Mouse (Mus musculus) embryonic facial prominence, embryonic 10.5 days (tissue): ENCODE results near the gene Rdh9. TPM values are rescaled to one million over a fixed set of nuclear protein-coding genes. Genes with fewer than 3 reads are reported as not detected.
"Not testable (repeated sequence)": the region's sequence is repeated elsewhere in the genome, so short reads cannot be mapped to it uniquely, and the experiment has no call there.

ENCODE experiments used
- DNase-seq: peaks from one replicate; pipeline ENCODE4 v3.0.0-alpha.2; 2017; ENCODE audit warnings: low spot score
- H3K27ac ChIP-seq: fragments of 300-500 bp; sonication (generic); replicated peaks from 2 replicates; pipeline ENCODE4 v1.5.1; 2016; ENCODE audit warnings: mild to moderate bottlenecking
- H3K27me3 ChIP-seq: fragments of 300-500 bp; sonication (generic); replicated peaks from 2 replicates; pipeline ENCODE4 v1.6.1; 2016; ENCODE audit warnings: low read depth, mild to moderate bottlenecking; ENCODE audit not compliant: poor library complexity, severe bottlenecking
- H3K36me3 ChIP-seq: fragments of 300-500 bp; sonication (generic); replicated peaks from 2 replicates; pipeline ENCODE4 v1.6.1; 2016; ENCODE audit warnings: mild to moderate bottlenecking, moderate library complexity
- H3K4me1 ChIP-seq: fragments of 300-500 bp; sonication (generic); 2 replicates; pipeline ENCODE4 v1.6.1; 2016
- H3K4me3 ChIP-seq: fragments of 300-500 bp; sonication (generic); 2 replicates; pipeline ENCODE4 v1.5.1; 2016; ENCODE audit warnings: mild to moderate bottlenecking, moderate library complexity
- H3K9me3 ChIP-seq: fragments of 300-500 bp; sonication (generic); 2 replicates; pipeline ENCODE4 v1.6.1; 2016; ENCODE audit warnings: mild to moderate bottlenecking
- WGBS: fragments of 180-500 bp; shearing (Covaris S2); methylation state at CpG from one replicate; pipeline ENCODE4 v1.1.7; 2016; 5-methylcytosine and 5-hydroxymethylcytosine counted together
- polyA plus RNA-seq: library from polyadenylated mRNA; unstranded; fragments of >200 nt; fragmentation: Nextera tagmentation; extraction: Ambion mirVana; gene quantifications from 2 replicates; pipeline ENCODE4 v1.2.1, GENCODE M21; 2016

The Rdh9 gene
- polyA plus RNA-seq, 1 experiment from 2014 or later: not detected

GRCm38 (mm10) chr10:127744661-127745060, 31.5 kb upstream of the Rdh9 start:
- H3K36me3 ChIP-seq: peaks cover 82% of the 10 kb centered on the region
- 62% methylated on average over 5 of the region's 5 CpGs for WGBS
- 0 out of 2 replicates have a peak, but pooled peaks cover 1% of the 10 kb centered on the region for H3K27me3 ChIP-seq
- no peak overlapping the region for H3K27ac ChIP-seq
- H3K4me3 ChIP-seq: no peak overlapping the region
- peaks cover 24% of the 10 kb centered on the region for H3K4me1 ChIP-seq
- 0 out of 2 replicates have a peak, but pooled peaks cover 4% of the 10 kb centered on the region for H3K9me3 ChIP-seq
- peak; percentile 68 for DNase-seq

- 0 out of 2 replicates have a peak, but pooled peaks cover 4% of the 10 kb centered on the region for H3K9me3 ChIP-seq
- 0 out of 2 replicates have a peak, but pooled peaks cover 4% of the 10 kb centered on the region for H3K27me3 ChIP-seq
- DNase-seq: no peak
- 79% methylated on average over 5 of the region's 5 CpGs for WGBS
- H3K36me3 ChIP-seq: peaks cover 85% of the 10 kb centered on the region
- H3K4me3 ChIP-seq: no peak overlapping the region
- peaks cover 23% of the 10 kb centered on the region for H3K4me1 ChIP-seq
- H3K27ac ChIP-seq: no peak overlapping the region
These were observed 30.3 kb upstream of the Rdh9 start for GRCm38 (mm10) chr10:127745886-127746285.

GRCm38 (mm10) chr10:127747254-127747653, 28.9 kb upstream of the Rdh9 start:
- no peak for DNase-seq
- H3K4me1 ChIP-seq: peaks cover 25% of the 10 kb centered on the region
- peaks cover 71% of the 10 kb centered on the region for H3K36me3 ChIP-seq
- H3K9me3 ChIP-seq: 0 out of 2 replicates have a peak, but pooled peaks cover 4% of the 10 kb centered on the region
- H3K27ac ChIP-seq: no peak overlapping the region
- H3K27me3 ChIP-seq: 0 out of 2 replicates have a peak, but pooled peaks cover 4% of the 10 kb centered on the region
- H3K4me3 ChIP-seq: no peak overlapping the region
- 90% methylated on average over 8 of the region's 8 CpGs for WGBS

- H3K27ac ChIP-seq: no peak overlapping the region
- peaks cover 25% of the 10 kb centered on the region for H3K4me1 ChIP-seq
- H3K36me3 ChIP-seq: peaks cover 53% of the 10 kb centered on the region
- WGBS: 10% methylated on average over 8 of the region's 8 CpGs
- 0 out of 2 replicates have a peak, but pooled peaks cover 4% of the 10 kb centered on the region for H3K27me3 ChIP-seq
- no peak for DNase-seq
- H3K4me3 ChIP-seq: peak overlapping the region; percentile 13
- H3K9me3 ChIP-seq: no peaks in the 10 kb centered on the region
These were observed 27.2 kb upstream of the Rdh9 start for GRCm38 (mm10) chr10:127748847-127749612.

DNA sequence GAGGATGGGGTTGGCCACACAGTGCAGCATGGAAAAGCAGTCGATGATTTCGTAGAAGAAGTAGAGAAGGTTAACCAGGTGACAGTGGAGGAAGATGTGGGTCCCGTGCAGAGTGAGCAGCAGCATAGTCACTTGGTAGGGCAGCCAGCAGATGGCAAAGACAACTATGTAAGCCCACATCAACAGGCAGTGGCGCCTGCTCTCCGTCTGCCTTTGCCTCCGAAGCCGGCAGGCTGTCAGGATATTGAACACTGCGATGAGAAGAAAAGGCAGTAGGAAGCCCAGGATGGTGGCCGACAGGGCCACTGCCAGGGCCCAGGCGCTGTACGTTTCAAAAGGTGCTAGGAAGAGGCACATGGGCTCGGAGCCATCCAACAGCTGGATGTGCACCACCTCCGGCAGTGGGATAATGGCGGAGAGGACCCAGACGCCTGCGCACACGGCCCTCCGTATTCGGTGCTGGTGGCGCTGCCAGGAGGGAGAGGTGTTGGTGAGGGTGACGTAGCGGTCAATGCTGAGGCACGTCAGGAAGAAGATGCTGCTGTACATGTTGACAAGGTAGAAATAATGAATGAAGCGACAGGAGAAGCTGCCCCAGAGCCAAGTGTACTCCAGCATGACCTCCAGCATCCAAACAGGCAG, 25.9 kb upstream of the Rdh9 start:
- H3K9me3 ChIP-seq: no peaks in the 10 kb centered on the region
- WGBS: 48% methylated on average over 24 of the region's 24 CpGs
- 0 out of 2 replicates have a peak, but pooled peaks cover 4% of the 10 kb centered on the region for H3K27me3 ChIP-seq
- H3K4me3 ChIP-seq: peak overlapping the region; percentile 39
- peaks cover 25% of the 10 kb centered on the region for H3K4me1 ChIP-seq
- H3K36me3 ChIP-seq: peaks cover 41% of the 10 kb centered on the region
- DNase-seq: no peak
- H3K27ac ChIP-seq: no peak overlapping the region

DNA sequence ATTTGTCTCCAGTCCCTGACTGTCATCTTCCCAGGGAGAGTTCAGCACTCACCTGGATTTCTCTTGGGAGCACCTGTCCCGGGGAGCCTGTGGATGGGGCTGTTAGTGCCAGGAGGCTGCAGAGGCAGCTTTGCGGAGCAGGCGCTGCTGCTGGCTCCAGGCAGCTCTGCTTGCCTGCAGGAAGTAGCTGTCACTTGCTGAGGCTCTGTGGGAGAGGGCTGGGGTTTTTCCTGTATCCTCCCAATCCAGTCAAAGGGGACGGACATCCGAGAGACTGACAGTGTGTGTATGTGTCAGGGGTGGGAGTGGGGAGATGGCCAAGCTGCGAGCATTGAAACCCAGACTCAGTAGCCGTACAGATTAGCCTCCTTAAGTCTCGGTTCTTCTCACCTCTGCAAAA, 24.6 kb upstream of the Rdh9 start, which contains the start of gene Gpr182:
Gene Gpr182 (minus strand): TSS at position 185 of the 400 bp plus-strand sequence.
- 45% methylated on average over 8 of the region's 8 CpGs for WGBS
- Histone ChIP-seq H3K4me3 (0 out of 2 replicates have a peak within 1 kb of the TSS, but pooled peaks have one; percentile 39), H3K9me3 (no peaks in the 10 kb centered on the region), H3K36me3 (peaks cover 28% of the 10 kb centered on the region), H3K27me3 (0 out of 2 replicates have a peak, but pooled peaks cover 4% of the 10 kb centered on the region), H3K27ac (no peak within 1 kb of the TSS), H3K4me1 (peaks cover 31% of the 10 kb centered on the region)
- DNase-seq: no peak

DNA sequence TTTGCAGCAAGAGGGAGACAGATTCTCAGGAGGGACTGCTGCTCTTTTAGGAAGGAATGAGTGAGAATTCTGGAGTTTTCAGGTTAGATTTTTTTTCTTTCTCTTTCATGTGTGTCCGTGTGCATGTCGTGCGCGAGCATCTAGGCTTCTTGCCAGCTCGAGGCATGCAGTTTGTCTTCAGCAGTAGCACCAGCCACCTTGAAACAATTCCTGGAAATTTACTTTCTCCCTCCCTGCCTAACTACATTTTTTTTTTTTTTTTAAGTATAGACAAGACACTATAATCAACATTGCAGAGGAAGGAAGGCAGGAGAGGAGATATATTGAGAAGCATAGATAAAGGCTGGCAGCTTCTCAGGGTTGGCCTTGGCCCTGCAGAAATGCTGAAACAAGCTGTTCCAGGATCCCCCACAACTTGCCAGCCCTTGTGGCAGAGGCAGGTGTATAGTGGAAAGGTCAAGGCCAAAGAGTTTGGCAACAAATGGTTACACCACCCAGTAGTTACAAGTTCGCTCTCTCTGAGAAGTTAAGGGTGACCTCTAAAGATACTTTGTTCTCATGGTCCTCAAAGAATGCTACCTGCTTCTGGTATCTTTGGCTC, 21.5 kb upstream of the Rdh9 start:
- Histone ChIP-seq H3K36me3 (peaks cover 3% of the 10 kb centered on the region), H3K4me3 (no peak overlapping the region), H3K4me1 (peaks cover 18% of the 10 kb centered on the region), H3K27me3 (0 out of 2 replicates have a peak, but pooled peaks cover 3% of the 10 kb centered on the region), H3K27ac (no peak overlapping the region), H3K9me3 (no peaks in the 10 kb centered on the region)
- 81% methylated on average over 6 of the region's 6 CpGs for WGBS
- no peak for DNase-seq

GRCm38 (mm10) chr10:127755246-127755645, 20.9 kb upstream of the Rdh9 start:
- Histone ChIP-seq H3K4me1 (peaks cover 12% of the 10 kb centered on the region), H3K27ac (no peak overlapping the region), H3K27me3 (no peaks in the 10 kb centered on the region), H3K9me3 (no peaks in the 10 kb centered on the region), H3K4me3 (no peak overlapping the region), H3K36me3 (peaks cover 2% of the 10 kb centered on the region; the same call in 1 of the 2 replicates)
- 81% methylated on average over 3 of the region's 3 CpGs for WGBS
- DNase-seq: no peak

- H3K4me1 ChIP-seq: peaks cover 10% of the 10 kb centered on the region
- H3K27ac ChIP-seq: 0 out of 2 replicates have a peak overlapping the region, but pooled peaks have one; percentile 14
- no peaks in the 10 kb centered on the region for H3K27me3 ChIP-seq
- H3K36me3 ChIP-seq: no peaks in the 10 kb centered on the region
- 50% methylated on average over 18 of the region's 18 CpGs for WGBS
- DNase-seq: no peak
- H3K9me3 ChIP-seq: no peaks in the 10 kb centered on the region
- peak overlapping the region; percentile 32 for H3K4me3 ChIP-seq
These were observed 20.3 kb upstream of the Rdh9 start for GRCm38 (mm10) chr10:127755770-127756468.

DNA sequence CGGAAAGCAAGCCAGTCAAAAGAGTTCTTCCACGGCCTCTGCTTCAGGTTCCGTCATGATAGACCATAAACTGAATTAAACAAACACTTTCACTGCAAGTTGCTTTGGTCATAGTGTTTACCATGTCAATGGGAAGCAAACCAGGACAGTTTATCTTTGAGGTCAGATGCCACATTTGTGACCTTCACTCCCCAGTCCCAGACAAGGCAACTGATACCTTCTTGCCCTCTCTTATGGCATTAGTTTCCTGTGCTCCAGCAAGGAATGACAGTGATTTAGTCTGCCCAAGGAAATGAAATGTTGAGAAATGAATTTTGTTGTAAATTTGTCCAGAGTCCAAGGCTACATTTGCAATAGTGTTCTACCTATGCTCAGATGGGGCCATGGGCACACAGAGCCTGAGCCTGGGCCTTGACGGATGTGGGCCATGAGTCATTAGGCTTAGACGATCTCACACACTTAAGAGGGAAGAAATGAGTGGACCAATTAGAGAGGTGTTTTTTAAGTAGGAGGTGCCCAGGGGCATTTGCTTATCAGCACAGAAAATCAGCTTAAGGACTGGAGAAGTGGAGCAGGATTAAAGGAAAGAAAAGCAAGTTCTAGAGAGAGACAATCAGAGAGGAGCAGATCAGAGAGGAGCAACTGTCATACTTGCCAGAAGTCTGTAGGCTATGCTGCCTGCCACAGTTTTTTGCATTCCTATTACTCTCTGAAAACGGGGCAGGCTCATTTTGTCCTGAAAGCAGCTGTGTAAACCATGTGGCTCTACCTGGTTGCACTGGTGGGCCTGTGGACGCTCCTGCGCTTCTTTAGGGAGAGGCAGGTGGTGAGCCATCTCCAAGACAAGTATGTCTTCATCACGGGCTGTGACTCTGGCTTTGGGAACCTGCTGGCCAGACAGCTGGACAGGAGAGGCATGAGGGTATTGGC, 16.7 kb upstream of the Rdh9 start, which contains the start of the genes Rdh1 and Rdh16f1:
Gene Rdh1 (plus strand): TSS at position 541 of the 930 bp plus-strand sequence.
Gene Rdh16f1 (plus strand): TSS at position 607 of the 930 bp plus-strand sequence.
- Histone ChIP-seq H3K4me3 (no peak within 1 kb of the TSS), H3K27ac (no peak within 1 kb of the TSS), H3K27me3 (no peaks in the 10 kb centered on the region), H3K9me3 (no peaks in the 10 kb centered on the region), H3K36me3 (no peaks in the 10 kb centered on the region), H3K4me1 (peaks cover 6% of the 10 kb centered on the region; the same call in 1 of the 2 replicates)
- DNase-seq: no peak
- WGBS: 71% methylated on average over 9 of the region's 9 CpGs

GRCm38 (mm10) chr10:127762926-127763325, 13.3 kb upstream of the Rdh9 start:
- not testable (repeated sequence) for H3K36me3 ChIP-seq, DNase-seq, H3K4me1 ChIP-seq, H3K4me3 ChIP-seq, H3K27ac ChIP-seq, H3K27me3 ChIP-seq, H3K9me3 ChIP-seq
- 89% methylated on average over 10 of the region's 10 CpGs for WGBS
